Mouse (Mus musculus) midbrain, postnatal 0 days (tissue): ENCODE data around the gene Cep170. TPM values are rescaled to one million over a fixed set of nuclear protein-coding genes. Genes with fewer than 3 reads are reported as not detected.

Source experiments
- ATAC-seq: fragments of 200-750 bp; cut with Nextera tagmentation; 2 replicates; pipeline ENCODE4 v1.8.0; 2017; ENCODE audit warnings: moderate number of reproducible peaks, mild to moderate bottlenecking, moderate TSS enrichment, moderate library complexity; ENCODE audit not compliant: low FRiP score
- DNase-seq: peaks from one replicate; pipeline ENCODE4 v3.0.0-alpha.2; 2015; ENCODE audit warnings: low spot score
- H3K27ac ChIP-seq: fragments of 300-500 bp; sonication (generic); 2 replicates; pipeline ENCODE4 v1.5.1; 2014; ENCODE audit warnings: low read depth, mild to moderate bottlenecking, low read length, mixed read lengths
- H3K27me3 ChIP-seq: fragments of 300-500 bp; sonication (generic); 2 replicates; pipeline ENCODE4 v1.6.1; 2014; ENCODE audit warnings: low read length, control low read depth, mixed read lengths; ENCODE audit not compliant: insufficient read depth
- H3K36me3 ChIP-seq: fragments of 300-500 bp; sonication (generic); 2 replicates; pipeline ENCODE4 v1.6.1; 2014; ENCODE audit warnings: low read length, control low read depth, mixed read lengths; ENCODE audit not compliant: insufficient read depth
- H3K4me1 ChIP-seq: fragments of 300-500 bp; sonication (generic); 2 replicates; pipeline ENCODE4 v1.6.1; 2014; ENCODE audit warnings: mild to moderate bottlenecking, control low read depth, antibody characterized with exemption, low read length, mixed read lengths; ENCODE audit not compliant: insufficient read depth
- H3K4me2 ChIP-seq: fragments of 300-500 bp; sonication (generic); 2 replicates; pipeline ENCODE4 v1.6.1; 2014; ENCODE audit warnings: low read depth, mild to moderate bottlenecking, low read length, mixed read lengths; ENCODE audit not compliant: poor library complexity, severe bottlenecking
- H3K4me3 ChIP-seq: fragments of 300-500 bp; sonication (generic); 2 replicates; pipeline ENCODE4 v1.5.1; 2014; ENCODE audit warnings: low read depth, mild to moderate bottlenecking, low read length, moderate library complexity
- H3K9ac ChIP-seq: fragments of 300-500 bp; sonication (generic); replicated peaks from 2 replicates; pipeline ENCODE4 v1.6.1; 2014; ENCODE audit warnings: mild to moderate bottlenecking, low read length, moderate library complexity, mixed read lengths; ENCODE audit not compliant: poor library complexity, severe bottlenecking
- H3K9me3 ChIP-seq: fragments of 300-500 bp; sonication (generic); 2 replicates; pipeline ENCODE4 v1.6.1; 2016; ENCODE audit warnings: low read length, control low read depth
- CTCF ChIP-seq: IDR thresholded peaks from 2 replicates; pipeline ENCODE4 v1.5.1; 2016; ENCODE audit warnings: antibody characterized with exemption, mild to moderate bottlenecking
- WGBS: fragments of 180-500 bp; shearing (Covaris S2); extraction: QIAGEN DNeasy Blood & Tissue Kit; methylation state at CpG from one replicate; pipeline ENCODE4 v1.1.7; 2014; 5-methylcytosine and 5-hydroxymethylcytosine counted together
- polyA plus RNA-seq: library from polyadenylated mRNA; unstranded; fragments of >200 nt; fragmentation: Nextera tagmentation; extraction: Ambion mirVana; gene quantifications from 2 replicates; pipeline ENCODE4 v1.2.1, GENCODE M21; 2015
- total RNA-seq: library from RNA; depleted of rRNA; stranded (reverse); fragments of >200 nt; gene quantifications from 2 replicates; pipeline ENCODE4 v1.2.3, GENCODE M21; 2014

The Cep170 gene
- total and polyA plus RNA-seq, 2 experiments from 2014 or later, result 83.1 to 165 TPM

DNA sequence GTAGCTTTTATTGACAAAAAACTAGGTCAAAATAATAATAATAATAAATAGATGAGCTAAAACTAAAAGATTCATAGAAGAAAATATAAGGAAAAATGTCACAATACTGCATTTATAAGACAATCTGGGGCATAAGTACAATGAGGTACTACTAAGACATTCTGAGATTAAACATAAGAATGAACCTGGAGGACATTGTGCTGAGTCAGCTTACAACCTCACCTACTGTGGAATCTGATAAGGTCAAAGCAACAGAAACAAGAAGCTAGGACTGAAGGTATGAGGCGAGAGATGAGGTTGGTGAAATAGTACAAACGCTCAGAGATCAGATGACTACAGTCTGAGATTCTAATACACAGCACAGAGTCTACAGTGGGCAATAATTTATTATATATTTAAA, 86.5 kb downstream of the Cep170 start:
- TF ChIP-seq CTCF, result no peak
- ATAC-seq (no peak), DNase-seq (no peak)
- WGBS, result 91% methylated on average over 2 of the region's 2 CpGs
- no peaks in the 10 kb centered on the region for H3K27me3 ChIP-seq
- no peak overlapping the region for H3K27ac ChIP-seq
- H3K4me3 ChIP-seq, result no peak overlapping the region
- no peak overlapping the region for H3K9ac ChIP-seq
- no peaks in the 10 kb centered on the region for H3K9me3 ChIP-seq
- peaks cover 11% of the 10 kb centered on the region for H3K36me3 ChIP-seq
- no peak overlapping the region for H3K4me2 ChIP-seq
- H3K4me1 ChIP-seq, result no peaks in the 10 kb centered on the region

DNA sequence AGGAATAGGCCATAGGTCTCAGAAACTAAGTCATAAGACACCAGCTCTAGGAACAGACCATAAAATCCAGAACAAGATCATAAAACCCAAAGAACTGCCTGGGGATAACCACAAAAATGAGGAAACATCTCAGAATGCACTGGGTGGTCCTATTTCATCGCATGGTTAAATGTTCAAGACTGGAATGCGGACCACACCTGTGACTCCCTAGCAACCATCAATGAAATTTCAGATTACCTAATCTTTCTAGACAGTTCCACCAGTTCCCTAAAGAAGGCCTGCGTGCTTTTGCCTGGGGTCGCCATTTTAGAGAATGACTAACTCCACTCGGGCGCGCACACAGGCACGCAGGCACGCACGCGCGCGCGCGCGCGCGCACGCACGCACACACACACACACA, 89.1 kb downstream of the Cep170 start:
- no peaks in the 10 kb centered on the region for H3K27me3 ChIP-seq
- H3K9ac ChIP-seq, result no peak overlapping the region
- H3K4me3 ChIP-seq, result no peak overlapping the region
- H3K9me3 ChIP-seq, result no peaks in the 10 kb centered on the region
- H3K27ac ChIP-seq, result no peak overlapping the region
- no peak for TF ChIP-seq CTCF
- ATAC-seq (no peak), DNase-seq (no peak)
- no peaks in the 10 kb centered on the region for H3K4me1 ChIP-seq
- WGBS, result 89% methylated on average over 20 of the region's 20 CpGs
- no peak overlapping the region for H3K4me2 ChIP-seq
- H3K36me3 ChIP-seq, result no peaks in the 10 kb centered on the region

DNA sequence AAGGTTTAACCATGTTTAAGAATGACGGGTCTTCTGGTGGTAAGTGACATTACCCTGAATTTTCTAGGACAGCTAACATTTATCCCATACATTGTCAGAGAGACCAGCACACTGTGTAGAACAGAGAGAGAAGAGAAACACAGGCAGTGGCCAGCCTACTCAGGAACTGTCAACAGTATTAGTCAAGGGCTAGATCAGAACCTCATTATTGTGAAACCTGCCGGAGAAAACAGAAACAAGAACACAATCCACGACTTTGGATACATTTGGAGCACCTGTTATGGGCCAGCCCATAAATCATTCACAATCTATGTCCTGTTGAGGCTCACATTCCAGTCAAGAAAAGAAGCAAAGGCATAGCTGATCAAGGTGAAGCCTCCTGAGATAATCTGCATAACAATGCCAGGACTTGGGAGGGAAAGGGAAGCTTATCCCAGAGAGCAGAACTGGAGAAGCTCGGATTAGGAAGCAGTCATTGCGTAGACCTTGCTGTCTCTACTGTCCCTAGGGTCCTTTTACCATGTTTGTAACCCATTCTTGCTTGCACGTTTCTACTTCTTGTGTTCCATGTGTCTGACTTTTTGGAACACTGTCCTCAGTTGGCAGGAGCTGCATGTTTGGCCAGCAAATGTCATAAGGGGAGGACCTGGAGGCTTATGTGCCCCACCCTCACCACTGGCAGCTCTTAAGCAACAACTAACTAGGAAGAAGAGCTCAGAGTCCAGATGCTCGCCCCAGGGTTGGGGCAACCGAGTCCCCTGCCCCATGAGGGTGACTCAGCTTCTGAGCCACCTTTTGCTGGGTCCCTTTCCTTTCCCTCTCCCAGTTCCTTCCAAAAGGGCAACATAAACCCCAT, 89.8 kb downstream of the Cep170 start:
- Histone ChIP-seq H3K4me1 (no peaks in the 10 kb centered on the region), H3K9ac (no peak overlapping the region), H3K4me2 (no peak overlapping the region), H3K27me3 (no peaks in the 10 kb centered on the region), H3K4me3 (no peak overlapping the region), H3K36me3 (no peaks in the 10 kb centered on the region), H3K9me3 (no peaks in the 10 kb centered on the region), H3K27ac (no peak overlapping the region)
- DNase-seq, result no peak
- no peak for ATAC-seq
- 80% methylated on average over 8 of the region's 8 CpGs for WGBS
- no peak for TF ChIP-seq CTCF

DNA sequence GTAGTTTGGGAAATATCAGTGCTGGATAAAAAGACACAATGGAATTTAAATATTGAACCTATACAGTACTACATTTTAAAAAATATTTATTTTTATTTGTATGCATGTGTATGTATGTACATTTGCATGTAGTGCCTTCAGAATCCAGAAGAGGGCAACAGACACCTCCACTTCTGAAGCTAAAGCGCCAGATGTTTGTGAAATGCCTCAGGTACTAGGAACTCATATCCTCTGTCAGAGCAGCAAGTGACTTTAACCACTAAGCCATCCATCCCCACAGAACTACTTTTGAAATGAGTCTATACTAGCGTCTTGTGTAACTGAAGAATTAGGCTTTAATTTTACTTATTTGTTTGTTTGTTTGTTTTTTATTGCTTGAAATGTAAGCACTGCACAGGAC, 101.4 kb downstream of the Cep170 start:
- Histone ChIP-seq H3K36me3 (no peaks in the 10 kb centered on the region), H3K4me1 (no peaks in the 10 kb centered on the region), H3K27ac (no peak overlapping the region), H3K9me3 (no peaks in the 10 kb centered on the region), H3K4me3 (no peak overlapping the region), H3K4me2 (no peak overlapping the region), H3K27me3 (no peaks in the 10 kb centered on the region), H3K9ac (no peak overlapping the region)
- peak; percentile 81 for TF ChIP-seq CTCF
- ATAC-seq (no peak), DNase-seq (peak; percentile 68)
- 54% methylated on average over 2 of the region's 2 CpGs for WGBS

DNA sequence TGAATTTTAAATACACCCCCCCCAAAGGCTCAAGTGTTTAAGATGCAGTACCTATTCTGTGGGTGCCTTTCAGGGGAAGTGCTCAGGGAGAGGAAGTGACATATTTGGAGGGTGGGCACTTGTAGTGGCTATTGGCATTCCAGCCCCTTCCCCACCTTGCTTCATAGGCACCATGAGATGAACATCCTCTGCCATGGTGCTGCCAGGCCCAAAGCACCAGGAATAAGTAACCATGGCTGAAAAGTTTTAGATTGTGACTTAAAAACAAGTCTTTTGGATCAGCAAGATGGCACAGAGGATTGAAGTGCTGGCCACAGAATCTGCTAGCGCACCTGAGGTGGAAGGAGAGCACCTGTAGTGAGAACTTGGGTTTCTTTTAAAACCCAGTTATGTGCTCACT, 113.6 kb downstream of the Cep170 start:
- Histone ChIP-seq H3K4me3 (no peak overlapping the region), H3K9me3 (no peaks in the 10 kb centered on the region), H3K4me2 (no peak overlapping the region), H3K27me3 (no peaks in the 10 kb centered on the region), H3K27ac (no peak overlapping the region), H3K4me1 (no peaks in the 10 kb centered on the region), H3K36me3 (no peaks in the 10 kb centered on the region), H3K9ac (no peak overlapping the region)
- ATAC-seq (no peak), DNase-seq (no peak)
- no peak for TF ChIP-seq CTCF
- WGBS, result 97% methylated on average over 1 of the region's 1 CpGs

DNA sequence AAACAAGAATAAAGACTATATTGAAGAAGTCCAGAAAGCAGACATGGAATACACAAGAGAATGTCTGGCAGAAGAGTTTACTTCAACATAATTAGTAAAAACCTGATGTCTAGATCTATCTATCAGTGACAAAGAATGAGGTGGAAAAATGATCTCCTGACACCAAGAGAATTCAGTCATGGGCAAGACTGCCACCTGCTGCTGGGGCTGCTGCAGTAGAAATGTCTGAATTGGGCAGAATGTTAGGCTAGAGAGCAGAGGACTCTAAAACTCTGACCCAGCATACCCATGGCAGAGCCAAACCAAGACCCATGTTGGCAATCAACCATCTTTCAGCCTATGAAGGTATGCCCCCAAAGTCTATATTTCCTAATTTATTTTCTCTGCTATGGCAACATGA, 114.1 kb downstream of the Cep170 start:
- no peak for ATAC-seq
- H3K4me3 ChIP-seq, result no peak overlapping the region
- no peaks in the 10 kb centered on the region for H3K9me3 ChIP-seq

More for the DNA sequence above, 114.1 kb downstream of the Cep170 start:
- Histone ChIP-seq H3K27ac (no peak overlapping the region), H3K9ac (no peak overlapping the region), H3K4me1 (no peaks in the 10 kb centered on the region), H3K36me3 (no peaks in the 10 kb centered on the region), H3K27me3 (no peaks in the 10 kb centered on the region), H3K4me2 (no peak overlapping the region)
- peak; percentile 76 for TF ChIP-seq CTCF
- peak; percentile 48 for DNase-seq
